In genomic region chr13:21243196-21243595, GRCm38 (mm10) we compare ENCODE assay signal across 11 mouse cellular contexts. TPM values are rescaled to one million over a fixed set of nuclear protein-coding genes. Genes with fewer than 3 reads are reported as not detected.
DNase-seq lines count a peak whose midpoint lies in the region; ATAC-seq and TF ChIP-seq lines count a peak whose summit lies in the region.
"Had no signal": no experiment of that assay in that cellular context is flagged by ENCODE, and none has a peak within 500 bp of the region (broad histone marks: within the 10 kb centered on the region; RNA-seq: fewer than 3 reads in every experiment).

No protein-coding gene starts in this region.

- no peak for TF ChIP-seq EP300 in CH12.LX (IDR thresholded peaks at IDR 0.05; ENCODE audit: low read length)

- TF ChIP-seq RAD21 in CH12.LX (IDR thresholded peaks at IDR 0.05; ENCODE audit: low read depth, low read length): no peak

- no peaks in the 10 kb centered on the region for H3K36me3 ChIP-seq in heart, embryonic 10.5 days
- H3K36me3 ChIP-seq in CH12.LX (replicated peaks in 1 of 2; ENCODE audit: control insufficient read depth in 1 of 2, insufficient read depth in 1 of 2, low read length in 1 of 2): no peaks in the 10 kb centered on the region
- no peaks in the 10 kb centered on the region for H3K36me3 ChIP-seq in forebrain, postnatal 0 days (ENCODE audit: insufficient read depth)
- no peaks in the 10 kb centered on the region for H3K36me3 ChIP-seq in liver, embryonic 15.5 days (replicated peaks)

- no peaks in the 10 kb centered on the region for H3K9me3 ChIP-seq in heart, embryonic 10.5 days
- peaks cover 9% of the 10 kb centered on the region for H3K9me3 ChIP-seq in CH12.LX (replicated peaks; ENCODE audit: low read length)
- H3K9me3 ChIP-seq in forebrain, postnatal 0 days (ENCODE audit: low read length): no peaks in the 10 kb centered on the region
- peaks cover 9% of the 10 kb centered on the region; the same call in 1 of the 2 replicates for H3K9me3 ChIP-seq in liver, embryonic 15.5 days (replicated peaks)

- H3K4me1 ChIP-seq in heart, embryonic 10.5 days: peaks cover 8% of the 10 kb centered on the region; the same call in 1 of the 2 replicates
- peaks cover 7 to 26% of the 10 kb centered on the region in 2 experiments; a peak in 3 of 4 replicates for H3K4me1 ChIP-seq in CH12.LX (ENCODE audit: control insufficient read depth in 1 of 2, insufficient read depth in 2 of 2)
- H3K4me1 ChIP-seq in forebrain, postnatal 0 days (ENCODE audit: insufficient read depth): no peaks in the 10 kb centered on the region
- H3K4me1 ChIP-seq in liver, embryonic 15.5 days (replicated peaks): peaks cover 13% of the 10 kb centered on the region

- WGBS in heart, embryonic 10.5 days: 16% methylated on average over 13 of the region's 13 CpGs
- WGBS in forebrain, postnatal 0 days: 24% methylated on average over 13 of the region's 13 CpGs
- WGBS in liver, embryonic 15.5 days (ENCODE audit: insufficient replicate concordance): 10% methylated on average over 13 of the region's 13 CpGs

- TF ChIP-seq CTCF in CH12.LX (conservative IDR thresholded peaks at IDR 0.05 in 1 of 2, IDR thresholded peaks at IDR 0.05 in 1 of 2; ENCODE audit: low read depth in 2 of 2, low read length in 2 of 2): no peak
- TF ChIP-seq CTCF in forebrain, postnatal 0 days (IDR thresholded peaks at IDR 0.05; ENCODE audit: low read depth): no peak

- peak overlapping the region; percentile 90 for H3K4me2 ChIP-seq in CH12.LX (ENCODE audit: insufficient read depth, low read depth, poor library complexity, severe bottlenecking)
- peak overlapping the region; percentile 32 for H3K4me2 ChIP-seq in forebrain, postnatal 0 days (ENCODE audit: low read depth)
- H3K4me2 ChIP-seq in liver, embryonic 15.5 days: peak overlapping the region; percentile 61

- in situ Hi-C loops in CH12.LX (cut with MboI; ENCODE audit: low pct_ligation_motif_present, low pct_unique_long_range_greater_than_20kb, low sequenced_read_pairs): loop anchor here (25.0 kb wide), 1 partner anchor 306 kb away; no protein-coding TSS in a partner anchor

- TF ChIP-seq POLR2A in CH12.LX (IDR thresholded peaks at IDR 0.05; ENCODE audit: low read depth, low read length): no peak

- no peaks in the 10 kb centered on the region for H3K79me2 ChIP-seq in CH12.LX (replicated peaks; ENCODE audit: control insufficient read depth, extremely low read depth, insufficient read depth, poor library complexity, severe bottlenecking)

- H3K9ac ChIP-seq in CH12.LX (ENCODE audit: insufficient read depth, low read depth): peak overlapping the region; percentile 1; the same call in 1 of the 2 replicates
- H3K9ac ChIP-seq in forebrain, postnatal 0 days: no peak overlapping the region
- no peak overlapping the region for H3K9ac ChIP-seq in liver, embryonic 15.5 days

- H3K4me3 ChIP-seq in heart, embryonic 10.5 days: peak overlapping the region; percentile 62
- H3K4me3 ChIP-seq in CH12.LX (replicated peaks in 1 of 3; ENCODE audit: low read depth in 2 of 3, low read length in 2 of 3, poor library complexity in 1 of 3): peak overlapping the region; percentile 50 to 70 (median 59)
- H3K4me3 ChIP-seq in forebrain, postnatal 0 days (ENCODE audit: low read depth, low read length): 0 out of 2 replicates have a peak overlapping the region, but pooled peaks have one; percentile 7
- H3K4me3 ChIP-seq in liver, embryonic 15.5 days (replicated peaks): peak overlapping the region; percentile 36

- DNase-seq in heart, embryonic 10.5 days (ENCODE audit: low spot score): no peak
- DNase-seq in heart, adult 11 months: no peak
- no peak for DNase-seq in CH12.LX (ENCODE audit: extremely low read depth)
- no peak for DNase-seq in forebrain, postnatal 0 days
- no peak for DNase-seq in frontal cortex, postnatal 10 days (ENCODE audit: low spot score in 2 of 2)
- no peak for DNase-seq in spleen, adult 12 weeks (ENCODE audit: low spot score)
- DNase-seq in cerebellum, postnatal 25 days: no peak
- DNase-seq: retina, postnatal 1 day had no signal

- dilution Hi-C loops in CH12.LX (cut with MboI; ENCODE audit: extremely low pct_ligation_motif_present, extremely low pct_unique_long_range_greater_than_20kb, low sequenced_read_pairs): no loop called here

- 0 out of 2 replicates have a peak overlapping the region, but pooled peaks have one; percentile 22 for H3K27ac ChIP-seq in heart, embryonic 10.5 days
- no peak overlapping the region for H3K27ac ChIP-seq in CH12.LX (ENCODE audit: insufficient read depth, low read depth)
- H3K27ac ChIP-seq in forebrain, postnatal 0 days (ENCODE audit: low read depth, low read length): no peak overlapping the region
- no peak overlapping the region for H3K27ac ChIP-seq in liver, embryonic 15.5 days (replicated peaks)

- H3K27me3 ChIP-seq in heart, embryonic 10.5 days (ENCODE audit: insufficient read depth, poor library complexity, severe bottlenecking): peaks cover 15% of the 10 kb centered on the region
- H3K27me3 ChIP-seq in CH12.LX (replicated peaks): peaks cover 32% of the 10 kb centered on the region
- H3K27me3 ChIP-seq in forebrain, postnatal 0 days (ENCODE audit: insufficient read depth, low read length): no peaks in the 10 kb centered on the region; the same call in 1 of the 2 replicates
- H3K27me3 ChIP-seq in liver, embryonic 15.5 days: peaks cover 17% of the 10 kb centered on the region

- ATAC-seq in forebrain, postnatal 0 days: no peak
- no peak for ATAC-seq in liver, embryonic 15.5 days (ENCODE audit: insufficient read depth)

TF ChIP-seq in CH12.LX, 34 proteins besides CTCF, POLR2A, EP300 and RAD21:
- no peak for TF ChIP-seq USF2 (conservative IDR thresholded peaks at IDR 0.05; ENCODE audit: low read depth, low read length)
- no peak for TF ChIP-seq UBTF (IDR thresholded peaks at IDR 0.05; ENCODE audit: low read depth, low read length)
- TF ChIP-seq E2F4 (IDR thresholded peaks at IDR 0.05; ENCODE audit: insufficient replicate concordance, low read depth, low read length): no peak
- TF ChIP-seq GABPA (IDR thresholded peaks at IDR 0.05; ENCODE audit: insufficient replicate concordance, low read depth, low read length): no peak
- no peak for TF ChIP-seq CHD2 (IDR thresholded peaks at IDR 0.05; ENCODE audit: low read length)
- TF ChIP-seq ELF1 (IDR thresholded peaks at IDR 0.05; ENCODE audit: low read depth, low read length): no peak
- no peak for TF ChIP-seq MAFK (IDR thresholded peaks at IDR 0.05; ENCODE audit: insufficient replicate concordance, low read length)
TF ChIP-seq in CH12.LX: peak in this region for 0.

RNA-seq across cellular contexts. Expression of gene Gpx5, which starts 49.3 kb away (rescaled TPM):
- not detected in 2 replicates for polyA plus RNA-seq in heart, embryonic 10.5 days (2016; fragmentation: Nextera tagmentation; extraction: Ambion mirVana)
- total RNA-seq in CH12.LX (2012; rRNA removed): not detected in 2 replicates
- not detected in 2 replicates for total RNA-seq in CH12.LX (2014; rRNA removed)
- not detected in 2 replicates for polyA plus RNA-seq in CH12.LX (2012; ENCODE audit: insufficient read length, low read depth)
- total RNA-seq in forebrain, postnatal 0 days (2014; rRNA removed): not detected in 2 replicates
- polyA plus RNA-seq in forebrain, postnatal 0 days (2015; fragmentation: Nextera tagmentation; extraction: Ambion mirVana): not detected in 2 replicates
- polyA plus RNA-seq in liver, embryonic 15.5 days (2015; fragmentation: Nextera tagmentation; extraction: Ambion mirVana): not detected in 2 replicates
- total RNA-seq: gastrocnemius, adult 18-20 months; left cerebral cortex, postnatal 10 days had no signal

Comparison
In these comparisons a context has a peak if more than half of its experiments do, and no peak if none do; other contexts are left out.
1. H3K4me3 ChIP-seq: peak in every context shown above with its lines; median percentile 62 in heart, embryonic 10.5 days; 59 in CH12.LX; 36 in liver, embryonic 15.5 days; 7 in forebrain, postnatal 0 days.
2. H3K4me2 ChIP-seq: peak in every context shown above with its lines; median percentile 90 in CH12.LX; 61 in liver, embryonic 15.5 days; 32 in forebrain, postnatal 0 days.